ENCODE assay signal across 18 mouse cellular contexts in genomic region chr7:139222341-139222740, GRCm38 (mm10). TPM values are rescaled to one million over a fixed set of nuclear protein-coding genes. Genes with fewer than 3 reads are reported as not detected.
A peak's percentile ranks its signal among the peaks of the same experiment; 100 is the strongest.
DNase-seq lines count a peak whose midpoint lies in the region; ATAC-seq and TF ChIP-seq lines count a peak whose summit lies in the region.
"Had no signal": no experiment of that assay in that cellular context is flagged by ENCODE, and none has a peak within 500 bp of the region (broad histone marks: within the 10 kb centered on the region; RNA-seq: fewer than 3 reads in every experiment).

No protein-coding gene starts in this region.

- no peak for TF ChIP-seq POLR2A in cerebellum, adult 2 months (IDR thresholded peaks at IDR 0.05; ENCODE audit: borderline replicate concordance, insufficient read depth, low read length)

- ATAC-seq in liver, embryonic 12.5 days: no peak
- ATAC-seq: forebrain, embryonic 15.5 days had no signal

- 0 out of 2 replicates have a peak, but pooled peaks cover 5% of the 10 kb centered on the region for H3K4me1 ChIP-seq in cerebellum, adult 2 months (ENCODE audit: control insufficient read depth, insufficient read depth, low read length)
- H3K4me1 ChIP-seq in liver, embryonic 12.5 days: no peaks in the 10 kb centered on the region; the same call in 1 of the 2 replicates
- H3K4me1 ChIP-seq: forebrain, embryonic 15.5 days; hindbrain, embryonic 15.5 days had no signal

- DNase-seq in cerebellum, adult 11-12 months: peak; percentile 1
- no peak for DNase-seq in cerebellum, adult 2 months
- DNase-seq in liver: peak; percentile 1
- DNase-seq in testis, postnatal 10 days (ENCODE audit: low spot score): peak; percentile 15
- no peak for DNase-seq in testis, postnatal 14 days (ENCODE audit: low spot score)
- DNase-seq in adrenal gland, postnatal 25 days: no peak
- DNase-seq: adrenal gland, postnatal 36 days; cerebellum, adult 9-10 months; cerebellum, postnatal 25 days; heart, postnatal 36 days had no signal

- no peak for TF ChIP-seq CTCF in cerebellum, adult 2 months (IDR thresholded peaks at IDR 0.05; ENCODE audit: borderline replicate concordance, insufficient read depth, low read depth, low read length)

- WGBS in cerebellum, adult 2 months: 88% methylated on average over 4 of the region's 4 CpGs
- 61% methylated on average over 4 of the region's 4 CpGs for WGBS in liver, embryonic 12.5 days (ENCODE audit: insufficient replicate concordance)

- H3K27me3 ChIP-seq in cerebellum, adult 2 months (ENCODE audit: control insufficient read depth, insufficient read depth, low read length): no peaks in the 10 kb centered on the region
- no peaks in the 10 kb centered on the region for H3K27me3 ChIP-seq in liver, embryonic 12.5 days (replicated peaks)
- H3K27me3 ChIP-seq: embryonic facial prominence, embryonic 12.5 days; forebrain, embryonic 15.5 days; heart, embryonic 13.5 days; hindbrain, embryonic 15.5 days had no signal

- H3K9ac ChIP-seq in liver, embryonic 12.5 days: no peak overlapping the region
- H3K9ac ChIP-seq: embryonic facial prominence, embryonic 12.5 days; forebrain, embryonic 15.5 days; heart, embryonic 13.5 days; hindbrain, embryonic 15.5 days had no signal

- no peaks in the 10 kb centered on the region for H3K9me3 ChIP-seq in liver, embryonic 12.5 days (replicated peaks)
- H3K9me3 ChIP-seq: embryonic facial prominence, embryonic 12.5 days; forebrain, embryonic 15.5 days; heart, embryonic 13.5 days; hindbrain, embryonic 15.5 days had no signal

- H3K4me2 ChIP-seq in liver, embryonic 12.5 days: no peak overlapping the region
- H3K4me2 ChIP-seq: embryonic facial prominence, embryonic 12.5 days; forebrain, embryonic 15.5 days; heart, embryonic 13.5 days; hindbrain, embryonic 15.5 days had no signal

- H3K27ac ChIP-seq in cerebellum, adult 2 months (ENCODE audit: insufficient read depth, low read length): no peak overlapping the region
- no peak overlapping the region for H3K27ac ChIP-seq in liver, embryonic 12.5 days
- H3K27ac ChIP-seq: embryonic facial prominence, embryonic 12.5 days; forebrain, embryonic 15.5 days; heart, adult 2 months; heart, embryonic 13.5 days; hindbrain, embryonic 15.5 days had no signal

- no peaks in the 10 kb centered on the region for H3K36me3 ChIP-seq in liver, embryonic 12.5 days
- H3K36me3 ChIP-seq: embryonic facial prominence, embryonic 12.5 days; forebrain, embryonic 15.5 days; heart, embryonic 13.5 days; hindbrain, embryonic 15.5 days had no signal

- H3K4me3 ChIP-seq in cerebellum, adult 2 months (replicated peaks; ENCODE audit: insufficient read depth, low read depth, low read length): no peak overlapping the region
- no peak overlapping the region for H3K4me3 ChIP-seq in liver, embryonic 12.5 days
- H3K4me3 ChIP-seq: embryonic facial prominence, embryonic 12.5 days; forebrain, embryonic 15.5 days; heart, adult 2 months; heart, embryonic 13.5 days; hindbrain, embryonic 15.5 days had no signal

RNA-seq across cellular contexts. Expression of gene Stk32c, which starts 9.2 kb away (rescaled TPM):
- 17.4 and 22.6 TPM in 2 replicates for polyA plus RNA-seq in cerebellum, adult 2 months (2012; rRNA removed)
- polyA plus RNA-seq in liver, embryonic 12.5 days (2016; fragmentation: Nextera tagmentation; extraction: Ambion mirVana): not detected in 2 replicates
- total RNA-seq in adrenal gland, postnatal 25 days (2021): 3.0 and 4.0 TPM in 2 replicates
- total RNA-seq: MEL had no signal
- polyA plus RNA-seq: heart, postnatal 0 days had no signal

RNA-seq across cellular contexts. Expression of gene Lrrc27, which starts 9.6 kb away (rescaled TPM):
- 12.2 and 14.3 TPM in 2 replicates for polyA plus RNA-seq in cerebellum, adult 2 months (2012; rRNA removed)
- polyA plus RNA-seq in liver, embryonic 12.5 days (2016; fragmentation: Nextera tagmentation; extraction: Ambion mirVana): 0.52 and 0.80 TPM in 2 replicates
- 5.8 and 6.3 TPM in 2 replicates for total RNA-seq in adrenal gland, postnatal 25 days (2021)

RNA-seq across cellular contexts. Expression of gene Pwwp2b, which starts 25.9 kb away (rescaled TPM):
- polyA plus RNA-seq in cerebellum, adult 2 months (2012; rRNA removed): 8.9 and 9.9 TPM in 2 replicates
- 2.3 and 2.7 TPM in 2 replicates for polyA plus RNA-seq in liver, embryonic 12.5 days (2016; fragmentation: Nextera tagmentation; extraction: Ambion mirVana)
- total RNA-seq in adrenal gland, postnatal 25 days (2021): 20.9 and 25.4 TPM in 2 replicates

Comparison
In these comparisons a context has a peak if more than half of its experiments do, and no peak if none do; other contexts are left out.
1. DNase-seq: peak in cerebellum, adult 11-12 months (single experiment), liver (single experiment) and testis, postnatal 10 days (single experiment); none in cerebellum, adult 2 months (0 of 2), testis, postnatal 14 days (single experiment) and adrenal gland, postnatal 25 days (single experiment).
2. RNA of gene Stk32c, which starts 9.2 kb away (polyA plus RNA-seq): 17.4 to 22.6 TPM in cerebellum, adult 2 months; not detected in liver, embryonic 12.5 days; every median in the first group is over 10 times any median in the second.